Mouse (Mus musculus) megakaryocyte progenitor cell, adult 5-6 weeks (primary cell): ENCODE data around the gene Sorl1. TPM values are rescaled to one million over a fixed set of nuclear protein-coding genes. Genes with fewer than 3 reads are reported as not detected.
"Not testable (repeated sequence)": the region's sequence is repeated elsewhere in the genome, so short reads cannot be mapped to it uniquely, and the experiment has no call there.

Experiments used
- ATAC-seq: replicated peaks from 2 replicates; pipeline ENCODE4 v1.8.0; 2016; ENCODE audit warnings: mild to moderate bottlenecking, moderate TSS enrichment, inconsistent platforms; ENCODE audit not compliant: poor library complexity
- total RNA-seq, 2 experiments: library from RNA; stranded (forward) in 1 of 2; stranded (reverse) in 1 of 2; fragments of 157-497, 149-512 nt in 1 of 2; fragments of 200-1000 nt in 1 of 2; gene quantifications; 2 replicates each; pipeline versions ENCODE4 v1.2.3 to v1.2.4; 2015 to 2017

Gene Sorl1
- total RNA-seq, 2 experiments from 2014 or later, result 26.8 to 29.4 TPM

GRCm38 (mm10) chr9:42094752-42095151, 29.3 kb downstream of the Sorl1 start:
- peak; percentile 80 for ATAC-seq

DNA sequence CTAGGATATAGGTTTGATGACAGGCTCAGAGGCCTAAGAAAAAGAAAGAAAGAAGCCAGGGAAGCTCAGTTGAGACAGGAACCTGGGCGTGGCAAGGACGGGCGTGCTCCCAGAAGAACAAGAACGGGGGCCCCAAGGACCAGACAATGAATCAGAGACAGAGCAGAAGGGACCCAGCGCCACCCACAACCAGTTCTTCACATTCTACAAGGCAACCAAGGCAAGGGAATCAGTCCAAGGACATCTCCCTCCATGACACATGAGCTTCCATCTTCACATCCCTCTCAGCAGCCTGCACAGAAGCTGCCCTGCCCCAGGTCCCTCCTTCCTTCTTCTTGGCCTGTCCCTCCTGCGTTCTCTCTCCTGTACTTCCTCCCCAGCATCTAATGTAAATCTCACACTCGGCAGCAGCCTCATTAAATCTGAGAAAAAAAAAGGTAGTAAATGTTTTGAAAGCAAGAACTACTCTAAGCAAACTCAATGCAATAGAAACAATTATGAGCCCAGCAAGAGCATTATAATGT, 30.0 kb downstream of the Sorl1 start:
- ATAC-seq, result no peak

DNA sequence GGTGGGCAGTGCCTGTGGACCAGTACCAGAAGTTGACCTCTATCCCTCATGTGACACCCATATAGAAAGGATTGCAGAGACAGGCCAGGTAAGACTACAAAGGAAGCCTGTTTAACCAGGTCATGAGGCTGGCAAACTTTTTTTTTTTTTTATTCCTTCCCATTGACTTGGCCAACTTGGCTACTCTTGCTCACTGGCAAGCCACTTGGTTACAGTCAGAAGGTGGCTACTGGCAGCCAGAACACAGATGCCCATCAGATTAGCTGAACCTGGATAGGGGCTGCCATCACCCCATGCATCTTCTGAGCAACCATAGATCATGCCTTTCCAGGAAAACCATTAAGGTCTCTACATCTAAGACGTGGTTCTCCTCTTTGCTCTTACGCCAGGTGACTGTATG, 31.3 kb downstream of the Sorl1 start:
- no peak for ATAC-seq

- ATAC-seq, result no peak
These were observed 32.5 kb downstream of the Sorl1 start for GRCm38 (mm10) chr9:42091561-42091960.

DNA sequence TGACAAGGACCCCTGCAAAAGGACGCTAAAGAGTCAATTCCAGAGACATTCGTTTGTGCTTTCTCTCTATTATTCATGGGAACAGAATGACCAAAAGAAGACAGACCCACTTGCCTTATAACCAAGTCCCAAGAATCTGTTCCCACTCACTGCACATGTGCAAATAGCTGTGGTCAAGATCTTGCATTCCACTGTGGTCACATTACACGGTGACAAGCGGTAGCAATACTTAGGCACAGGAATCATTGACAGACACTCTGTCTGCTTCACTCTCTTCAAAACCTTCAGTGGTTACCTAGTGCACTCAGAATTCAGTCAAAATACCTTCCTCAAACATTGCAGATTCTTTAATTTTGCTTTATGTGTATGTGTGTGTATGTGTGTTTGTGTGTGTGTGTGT, 36.2 kb downstream of the Sorl1 start:
- no peak for ATAC-seq

GRCm38 (mm10) chr9:42085970-42086369, 38.1 kb downstream of the Sorl1 start:
- no peak for ATAC-seq

- peak; percentile 37 for ATAC-seq
These were observed 40.4 kb downstream of the Sorl1 start for GRCm38 (mm10) chr9:42083661-42084067.

GRCm38 (mm10) chr9:42081681-42082530, 42.2 kb downstream of the Sorl1 start:
- ATAC-seq, result no peak

- ATAC-seq, result no peak
These were observed 43.4 kb downstream of the Sorl1 start for GRCm38 (mm10) chr9:42080671-42081070.

DNA sequence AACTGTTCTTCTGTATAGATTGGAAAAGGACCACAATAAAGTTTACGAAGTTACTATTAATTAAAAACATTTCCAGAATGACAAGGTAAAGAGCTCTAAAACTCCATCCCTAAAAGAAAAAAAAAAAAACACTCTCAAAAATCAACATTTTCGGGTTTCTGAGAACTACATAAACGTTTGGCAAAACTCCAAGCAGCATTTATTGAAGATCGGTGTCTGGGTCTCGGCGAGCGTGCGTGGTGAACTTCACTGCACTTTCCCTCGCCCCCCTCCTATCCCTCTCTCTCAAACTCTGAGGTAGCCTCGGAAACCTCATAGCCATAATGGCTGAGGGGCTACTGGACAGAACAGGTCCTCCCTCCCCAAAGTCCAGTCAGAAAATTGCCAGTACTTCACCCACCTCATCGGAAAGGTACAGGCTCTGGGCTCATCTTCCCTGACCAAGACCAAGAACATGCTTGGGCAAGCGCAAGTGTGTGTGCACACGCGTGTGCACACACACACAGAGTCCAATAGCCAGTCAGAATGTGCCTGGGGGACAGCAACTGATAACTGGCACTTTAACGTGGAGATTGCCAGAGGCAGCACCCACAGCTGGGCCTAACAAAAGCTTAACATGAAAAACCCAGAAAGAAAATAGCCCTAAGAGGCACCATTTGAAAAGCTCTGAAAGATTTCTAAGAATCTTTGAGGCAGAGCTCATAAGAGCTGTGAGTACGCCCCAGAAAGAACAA, 46.8 kb downstream of the Sorl1 start:
- no peak for ATAC-seq

GRCm38 (mm10) chr9:42076256-42076849, 47.7 kb downstream of the Sorl1 start:
- ATAC-seq, result no peak

- no peak for ATAC-seq
These were observed 48.9 kb downstream of the Sorl1 start for GRCm38 (mm10) chr9:42075241-42075640.

DNA sequence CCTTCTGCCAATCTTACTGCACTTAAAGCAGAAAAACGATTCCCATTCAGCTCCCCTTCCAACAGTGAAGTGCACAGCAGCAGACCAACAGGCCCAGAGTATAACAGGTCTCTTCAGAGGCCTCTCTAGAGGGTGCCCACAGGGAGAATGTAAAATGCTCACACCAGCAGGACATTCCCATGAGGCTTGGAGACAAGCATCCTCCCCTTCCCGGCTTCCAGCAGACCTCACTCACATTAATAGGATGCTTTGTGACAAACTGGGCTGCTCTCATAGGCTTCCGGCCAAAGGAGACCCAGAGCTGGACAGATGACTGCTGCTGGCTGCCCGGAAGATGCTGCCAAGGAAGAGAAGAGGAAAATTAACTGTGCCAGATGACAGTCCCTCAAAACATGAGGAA, 52.1 kb downstream of the Sorl1 start:
- no peak for ATAC-seq

DNA sequence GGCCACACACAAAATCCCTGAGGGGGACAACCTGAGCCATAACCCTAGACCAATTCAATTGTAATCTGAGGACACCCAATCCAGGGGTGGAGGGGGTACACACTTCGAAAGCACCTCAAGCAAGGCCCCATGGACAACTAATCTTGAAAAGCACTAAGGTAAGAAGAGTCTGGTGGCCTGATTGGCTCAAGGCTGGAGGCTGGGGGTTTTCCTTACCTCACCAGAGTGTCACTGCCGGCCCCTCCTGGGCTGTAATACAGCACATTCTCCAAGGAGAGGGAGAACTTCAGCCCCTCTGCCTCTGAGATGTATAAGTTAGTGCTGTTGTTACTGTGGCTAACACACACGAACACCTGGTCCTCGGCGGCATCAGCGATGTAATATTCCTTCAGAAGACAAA, 53.2 kb downstream of the Sorl1 start:
- no peak for ATAC-seq

DNA sequence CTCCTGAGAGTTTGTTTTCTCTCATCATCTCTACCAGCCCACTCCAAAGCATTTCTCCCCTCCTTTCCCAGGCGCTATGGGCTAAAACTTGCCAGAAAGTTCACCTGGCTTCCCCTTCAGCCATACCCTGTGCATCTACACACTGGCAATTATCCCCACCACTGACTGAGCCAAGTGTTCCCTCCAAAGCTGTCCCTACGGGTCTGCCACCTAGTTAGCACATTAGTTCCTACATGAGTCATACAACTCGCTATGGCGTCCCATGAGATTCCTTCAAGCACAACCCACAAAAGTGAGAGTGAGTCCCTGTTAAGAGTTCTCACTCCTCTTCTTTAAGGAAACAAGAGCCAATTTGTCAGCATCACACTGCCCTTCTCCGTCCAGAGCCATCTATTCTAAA, 54.6 kb downstream of the Sorl1 start:
- no peak for ATAC-seq

- ATAC-seq, result no peak
These were observed 56.1 kb downstream of the Sorl1 start for GRCm38 (mm10) chr9:42067950-42068349.

GRCm38 (mm10) chr9:42065756-42066155, 58.3 kb downstream of the Sorl1 start:
- ATAC-seq, result no peak

GRCm38 (mm10) chr9:42063391-42063790, 60.7 kb downstream of the Sorl1 start:
- no peak for ATAC-seq

DNA sequence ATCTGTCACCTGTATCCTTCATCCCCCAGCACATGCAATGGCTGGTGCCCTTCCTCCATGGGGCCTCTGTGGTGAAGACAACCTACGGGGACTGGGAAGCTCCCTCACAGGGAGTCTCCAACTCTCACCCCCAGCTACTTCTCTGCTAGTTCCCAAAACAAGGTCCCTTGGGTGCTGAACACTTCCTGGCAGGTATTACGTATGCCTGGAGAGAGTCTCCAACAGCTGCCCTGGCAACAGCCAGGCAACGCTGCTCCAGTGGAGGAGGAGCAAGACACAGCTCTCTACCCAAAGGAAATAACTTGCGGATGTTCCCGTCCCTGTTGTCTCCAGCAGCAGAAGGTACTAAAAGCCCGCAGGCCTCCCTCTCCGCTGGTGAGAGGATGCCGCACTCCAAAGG, 61.8 kb downstream of the Sorl1 start:
- no peak for ATAC-seq

DNA sequence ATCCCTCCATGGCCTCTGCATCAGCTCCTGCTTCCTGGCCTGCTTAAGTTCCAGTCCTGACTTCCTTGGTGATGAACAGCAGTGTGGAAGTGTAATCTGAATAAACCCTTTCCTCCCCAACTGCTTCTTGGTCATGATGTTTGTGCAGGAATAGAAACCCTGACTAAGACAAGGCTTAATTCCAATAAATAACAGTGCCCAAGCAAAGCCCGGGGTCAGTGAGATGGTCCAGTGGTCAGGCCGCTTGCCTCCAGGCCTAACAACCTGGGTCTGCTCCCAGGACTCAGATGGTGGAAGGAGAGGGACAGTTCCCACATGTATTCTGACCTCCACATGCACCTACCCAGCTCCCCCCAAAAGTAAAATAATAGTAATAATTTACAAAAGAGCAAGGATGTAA, 65.1 kb downstream of the Sorl1 start:
- not testable (repeated sequence) for ATAC-seq

- ATAC-seq, result no peak
These were observed 67.5 kb downstream of the Sorl1 start for GRCm38 (mm10) chr9:42056591-42056990.

DNA sequence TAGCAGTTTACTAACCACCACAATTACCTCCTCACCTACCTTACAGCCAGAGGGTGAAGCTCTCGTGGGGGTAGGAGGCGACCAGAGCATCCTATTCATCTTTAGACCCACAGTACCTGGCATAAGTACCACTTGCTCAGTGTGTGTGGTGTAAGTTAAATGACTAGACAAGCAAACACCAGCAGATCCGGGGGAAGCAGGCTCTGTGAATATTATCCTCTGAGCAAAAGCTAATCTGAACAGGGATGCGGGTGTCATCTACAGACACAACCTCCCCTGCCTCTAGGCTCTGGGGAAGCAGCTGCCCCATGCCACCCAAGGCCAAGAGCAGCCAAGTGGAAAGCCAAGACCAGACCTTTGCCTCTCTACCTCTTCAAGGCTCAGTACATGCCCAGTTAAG, 68.7 kb downstream of the Sorl1 start:
- ATAC-seq, result no peak
